Comparison of ENCODE assay signal across 1 mouse cellular context in the genomic region with DNA sequence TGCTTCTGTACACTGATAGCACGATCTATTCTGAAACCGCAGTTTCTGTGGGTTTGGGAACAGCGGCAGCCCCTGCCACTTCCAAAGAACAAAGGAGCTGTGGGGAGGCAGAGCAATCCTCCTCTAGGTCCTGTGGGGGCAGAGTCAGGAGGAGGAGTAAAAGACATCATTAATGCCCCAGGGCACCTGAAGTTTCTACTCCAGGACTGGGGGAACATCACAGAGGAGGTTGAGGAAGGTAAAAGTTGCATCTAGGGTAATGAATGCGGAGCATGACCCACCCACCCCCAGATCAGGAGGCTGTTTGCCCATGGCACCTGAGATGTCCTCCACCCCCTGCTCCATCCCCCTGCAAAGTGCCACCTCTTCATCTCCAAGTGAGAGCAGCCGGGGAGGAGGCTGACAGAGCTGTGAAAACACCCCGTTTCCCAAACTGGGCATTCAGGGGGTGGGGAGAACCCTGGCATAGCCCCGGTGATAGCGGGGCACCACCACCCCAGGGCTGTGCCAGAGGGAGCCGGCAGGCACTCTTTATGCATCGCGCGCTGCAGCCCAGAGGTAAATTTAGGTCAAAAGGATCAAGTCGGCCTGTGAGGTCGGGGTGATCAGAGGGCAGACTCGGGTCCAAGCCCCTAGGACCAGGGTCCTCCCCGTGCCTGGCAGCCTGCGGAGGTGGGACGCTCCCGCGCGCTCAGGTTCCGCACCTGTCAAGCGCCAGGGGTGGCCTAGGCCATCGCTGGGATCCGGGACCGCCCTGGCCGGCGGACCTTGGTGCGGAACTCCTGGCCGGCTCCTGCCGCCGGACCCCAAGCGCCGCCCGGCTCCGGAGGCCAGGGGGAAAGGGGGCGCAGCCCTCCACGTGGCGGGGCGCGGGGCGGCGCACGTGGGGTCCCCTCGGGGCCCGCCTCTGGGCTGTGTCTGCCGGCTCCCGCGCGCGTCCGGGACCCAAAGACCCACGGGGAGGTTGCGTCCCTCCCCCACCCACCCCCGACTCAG.
TF ChIP-seq lines count a peak whose summit lies in the region.

No protein-coding gene starts in this region.

TF ChIP-seq in MEL, 35 proteins besides CTCF, POLR2A, EP300 and RAD21 (continued from another document):
- TF ChIP-seq MYC (IDR thresholded peaks at IDR 0.05; ENCODE audit: low read depth, low read length), result 0 out of 2 replicates have a peak, but pooled peaks have one; percentile 44
